Mouse (Mus musculus): ENCODE data around the gene Cd160. TPM values are rescaled to one million over a fixed set of nuclear protein-coding genes. Genes with fewer than 3 reads are reported as not detected.

The Cd160 gene
- polyA plus RNA-seq, 1 experiment from 2014 or later = 0.14 TPM

- Histone ChIP-seq H3K4me3 (replicated peaks) (no peak overlapping the region), H3K27me3 (no peaks in the 10 kb centered on the region), H3K4me1 (replicated peaks) (peaks cover 5% of the 10 kb centered on the region), H3K4me2 (no peak overlapping the region), H3K9ac (no peak overlapping the region), H3K36me3 (peaks cover 10% of the 10 kb centered on the region; the same call in 1 of the 2 replicates), H3K9me3 (replicated peaks) (no peaks in the 10 kb centered on the region), H3K27ac (no peak overlapping the region)
- 61% methylated on average over 7 of the region's 7 CpGs for WGBS (ENCODE audit: insufficient replicate concordance)
- no peak for ATAC-seq (ENCODE audit: low read depth)
- no peak for DNase-seq
These were observed 71.5 kb downstream of the Cd160 start for GRCm38 (mm10) chr3:96757691-96758090.

GRCm38 (mm10) chr3:96755935-96756334 lies 73.2 kb downstream of the Cd160 start:
- no peak overlapping the region for H3K27ac ChIP-seq
- H3K9ac ChIP-seq = no peak overlapping the region
- no peak for ATAC-seq (ENCODE audit: low read depth)
- no peak for DNase-seq
- no peak overlapping the region for H3K4me3 ChIP-seq (replicated peaks)
- H3K36me3 ChIP-seq = peaks cover 10% of the 10 kb centered on the region; the same call in 1 of the 2 replicates
- no peak overlapping the region for H3K4me2 ChIP-seq
- peaks cover 5% of the 10 kb centered on the region for H3K4me1 ChIP-seq (replicated peaks)
- H3K9me3 ChIP-seq (replicated peaks) = no peaks in the 10 kb centered on the region
- H3K27me3 ChIP-seq = no peaks in the 10 kb centered on the region
- WGBS (ENCODE audit: insufficient replicate concordance) = 93% methylated on average over 1 of the region's 1 CpGs

Other genes starting within 250 kb of the Cd160 start
- gene Polr3gl, start 235.2 kb downstream of the Cd160 start, polyA plus RNA-seq (2015; fragmentation: Nextera tagmentation; extraction: Ambion mirVana) = 13.0 and 13.5 TPM in 2 replicates
- gene Ankrd34a, start 232.7 kb downstream of the Cd160 start, polyA plus RNA-seq (2015; fragmentation: Nextera tagmentation; extraction: Ambion mirVana) = 0.12 and 0.14 TPM in 2 replicates
- 0.73 and 0.87 TPM in 2 replicates for gene Lix1l, start 228.2 kb downstream of the Cd160 start, polyA plus RNA-seq (2015; fragmentation: Nextera tagmentation; extraction: Ambion mirVana)
- gene Rbm8a, start 199.4 kb downstream of the Cd160 start, polyA plus RNA-seq (2015; fragmentation: Nextera tagmentation; extraction: Ambion mirVana) = 78.8 and 87.7 TPM in 2 replicates
- 19.8 and 22.2 TPM in 2 replicates for gene Pex11b, start 194.0 kb downstream of the Cd160 start, polyA plus RNA-seq (2015; fragmentation: Nextera tagmentation; extraction: Ambion mirVana)
- gene Gm42957, start 193.9 kb downstream of the Cd160 start, polyA plus RNA-seq (2015; fragmentation: Nextera tagmentation; extraction: Ambion mirVana) = 0.02 TPM in 1 of 2 replicates, not detected in the other
- gene Itga10, start 183.8 kb downstream of the Cd160 start, polyA plus RNA-seq (2015; fragmentation: Nextera tagmentation; extraction: Ambion mirVana) = 0.13 and 0.24 TPM in 2 replicates
- 0.38 and 0.59 TPM in 2 replicates for gene Ankrd35, start 159.2 kb downstream of the Cd160 start, polyA plus RNA-seq (2015; fragmentation: Nextera tagmentation; extraction: Ambion mirVana)
- 6.1 and 8.5 TPM in 2 replicates for gene Pias3, start 133.0 kb downstream of the Cd160 start, polyA plus RNA-seq (2015; fragmentation: Nextera tagmentation; extraction: Ambion mirVana)
- gene Nudt17, start 120.8 kb downstream of the Cd160 start, polyA plus RNA-seq (2015; fragmentation: Nextera tagmentation; extraction: Ambion mirVana) = 0.94 and 1.0 TPM in 2 replicates
- gene Polr3c, start 101.7 kb downstream of the Cd160 start, polyA plus RNA-seq (2015; fragmentation: Nextera tagmentation; extraction: Ambion mirVana) = 25.5 and 27.6 TPM in 2 replicates
- 29.7 and 36.5 TPM in 2 replicates for gene Rnf115, start 101.7 kb downstream of the Cd160 start, polyA plus RNA-seq (2015; fragmentation: Nextera tagmentation; extraction: Ambion mirVana)
- 8.2 and 9.4 TPM in 2 replicates for gene Pdzk1, start 67 bp downstream of the Cd160 start, polyA plus RNA-seq (2015; fragmentation: Nextera tagmentation; extraction: Ambion mirVana)
- gene Gja5, start 75.3 kb upstream of the Cd160 start, polyA plus RNA-seq (2015; fragmentation: Nextera tagmentation; extraction: Ambion mirVana) = 2.4 and 2.5 TPM in 2 replicates
- gene Gpr89, start 76.0 kb upstream of the Cd160 start, polyA plus RNA-seq (2015; fragmentation: Nextera tagmentation; extraction: Ambion mirVana) = 31.0 and 31.7 TPM in 2 replicates
- not detected in 2 replicates for gene Gja8, start 96.7 kb upstream of the Cd160 start, polyA plus RNA-seq (2015; fragmentation: Nextera tagmentation; extraction: Ambion mirVana)